Mouse (Mus musculus) CH12.LX (cell line): ENCODE results near the gene Ptpn11. TPM values are rescaled to one million over a fixed set of nuclear protein-coding genes. Genes with fewer than 3 reads are reported as not detected.

Experiments
- DNase-seq: peaks from one replicate; pipeline ENCODE4 v3.0.0-alpha.2; 2013; ENCODE audit errors: extremely low read depth
- H3K27ac ChIP-seq: 2 replicates; pipeline ENCODE4 v1.5.1; 2012; ENCODE audit warnings: low read depth, mild to moderate bottlenecking, control low read depth, moderate library complexity; ENCODE audit not compliant: insufficient read depth
- H3K27me3 ChIP-seq: replicated peaks from 2 replicates; pipeline ENCODE3; 2012; ENCODE audit warnings: inconsistent platforms
- H3K36me3 ChIP-seq, 2 experiments: replicated peaks in 1 of 2; 2 replicates each; pipeline versions ENCODE3 to v1.6.1; 2012; ENCODE audit warnings: inconsistent platforms in 1 of 2, low read length in 1 of 2, mild to moderate bottlenecking in 1 of 2, mixed read lengths in 1 of 2, moderate library complexity in 1 of 2; ENCODE audit not compliant: control insufficient read depth in 1 of 2, insufficient read depth in 1 of 2
- H3K4me1 ChIP-seq, 2 experiments: 2 replicates each; pipeline ENCODE4 v1.6.1; 2012; ENCODE audit warnings: inconsistent platforms in 1 of 2, moderate library complexity in 1 of 2; ENCODE audit not compliant: insufficient read depth in 2 of 2, control insufficient read depth in 1 of 2
- H3K4me2 ChIP-seq: 2 replicates; pipeline ENCODE4 v1.6.1; 2012; ENCODE audit warnings: low read depth, mild to moderate bottlenecking, control low read depth; ENCODE audit not compliant: poor library complexity, insufficient read depth, severe bottlenecking
- H3K4me3 ChIP-seq, 3 experiments: fragments of 150-350 bp in 1 of 3; sonication (generic) in 1 of 3; replicated peaks in 1 of 3; 2 replicates each; pipeline versions ENCODE3 to v1.5.1; 2011 to 2012; ENCODE audit warnings: low read depth in 2 of 3, low read length in 2 of 3, mild to moderate bottlenecking in 2 of 3, moderate library complexity in 2 of 3, control low read depth in 1 of 3, improper control_type of control experiment in 1 of 3, inconsistent platforms in 1 of 3, mixed read lengths in 1 of 3; ENCODE audit not compliant: poor library complexity in 1 of 3
- H3K79me2 ChIP-seq: replicated peaks from 2 replicates; pipeline ENCODE4 v1.6.1; 2012; ENCODE audit warnings: mild to moderate bottlenecking, moderate library complexity; ENCODE audit not compliant: control insufficient read depth, poor library complexity, insufficient read depth, severe bottlenecking; ENCODE audit errors: extremely low read depth
- H3K9ac ChIP-seq: 2 replicates; pipeline ENCODE4 v1.6.1; 2012; ENCODE audit warnings: low read depth, mild to moderate bottlenecking, control low read depth, moderate library complexity; ENCODE audit not compliant: insufficient read depth
- H3K9me3 ChIP-seq: replicated peaks from 2 replicates; pipeline ENCODE3; 2012; ENCODE audit warnings: low read length, inconsistent platforms, mixed read lengths
- BHLHE40 ChIP-seq: IDR thresholded peaks from 2 replicates; pipeline ENCODE4 v1.6.1; 2011; ENCODE audit warnings: mild to moderate bottlenecking, low read depth, low read length, improper control_type of control experiment
- CHD1 ChIP-seq: IDR thresholded peaks from 2 replicates; pipeline ENCODE4 v1.6.1; 2012; ENCODE audit warnings: low read depth, low read length, improper control_type of control experiment, inconsistent platforms
- CHD2 ChIP-seq: IDR thresholded peaks from 2 replicates; pipeline ENCODE4 v1.6.1; 2011; ENCODE audit warnings: low read length, improper control_type of control experiment
- CTCF ChIP-seq, 2 experiments: IDR thresholded peaks in 1 of 2; conservative IDR thresholded peaks in 1 of 2; 2 replicates each; pipeline ENCODE4 v1.5.1; 2011 to 2012; ENCODE audit warnings: low read depth in 2 of 2, low read length in 2 of 2, improper control_type of control experiment in 1 of 2, inconsistent platforms in 1 of 2, mild to moderate bottlenecking in 1 of 2, moderate library complexity in 1 of 2
- E2F4 ChIP-seq: IDR thresholded peaks from 2 replicates; pipeline ENCODE4 v1.6.1; 2011; ENCODE audit warnings: low read depth, low read length, improper control_type of control experiment; ENCODE audit not compliant: insufficient replicate concordance
- ELF1 ChIP-seq: IDR thresholded peaks from 2 replicates; pipeline ENCODE4 v1.6.1; 2014; ENCODE audit warnings: low read depth, mild to moderate bottlenecking, inconsistent platforms, low read length, improper control_type of control experiment
- EP300 ChIP-seq: IDR thresholded peaks from 2 replicates; pipeline ENCODE4 v1.6.1; 2011; ENCODE audit warnings: low read length, improper control_type of control experiment
- ETS1 ChIP-seq: conservative IDR thresholded peaks from 2 replicates; pipeline ENCODE4 v1.6.1; 2012; ENCODE audit warnings: low read depth, mild to moderate bottlenecking, inconsistent platforms, low read length, improper control_type of control experiment, moderate library complexity
- GABPA ChIP-seq: IDR thresholded peaks from 2 replicates; pipeline ENCODE4 v1.6.1; 2012; ENCODE audit warnings: low read depth, low read length, improper control_type of control experiment, inconsistent platforms; ENCODE audit not compliant: insufficient replicate concordance
- HCFC1 ChIP-seq: IDR thresholded peaks from 2 replicates; pipeline ENCODE4 v1.6.1; 2012; ENCODE audit warnings: low read depth, mild to moderate bottlenecking, inconsistent platforms, low read length, improper control_type of control experiment
- IRF4 ChIP-seq: IDR thresholded peaks from 2 replicates; pipeline ENCODE4 v1.6.1; 2014; ENCODE audit warnings: low read depth, mild to moderate bottlenecking, inconsistent platforms, low read length, improper control_type of control experiment
- JUN ChIP-seq: IDR thresholded peaks from 2 replicates; pipeline ENCODE4 v1.6.1; 2011; ENCODE audit warnings: low read depth, mild to moderate bottlenecking, low read length, improper control_type of control experiment, moderate library complexity; ENCODE audit not compliant: insufficient read depth
- JUND ChIP-seq: conservative IDR thresholded peaks from 2 replicates; pipeline ENCODE4 v1.6.1; 2011; ENCODE audit warnings: low read depth, low read length, improper control_type of control experiment
- KAT2A ChIP-seq: IDR thresholded peaks from 2 replicates; pipeline ENCODE4 v1.6.1; 2012; ENCODE audit warnings: low read length, improper control_type of control experiment, inconsistent platforms; ENCODE audit not compliant: insufficient replicate concordance
- MAFK ChIP-seq: IDR thresholded peaks from 2 replicates; pipeline ENCODE4 v1.6.1; 2011; ENCODE audit warnings: low read length, improper control_type of control experiment; ENCODE audit not compliant: insufficient replicate concordance
- MAX ChIP-seq: IDR thresholded peaks from 2 replicates; pipeline ENCODE4 v1.6.1; 2011; ENCODE audit warnings: low read length, improper control_type of control experiment
- MAZ ChIP-seq: IDR thresholded peaks from 2 replicates; pipeline ENCODE4 v1.6.1; 2012; ENCODE audit warnings: low read depth, mild to moderate bottlenecking, inconsistent platforms, low read length, improper control_type of control experiment, moderate library complexity
- MEF2A ChIP-seq: IDR thresholded peaks from 2 replicates; pipeline ENCODE4 v1.6.1; 2014; ENCODE audit warnings: low read depth, mild to moderate bottlenecking, inconsistent platforms, low read length, improper control_type of control experiment, borderline replicate concordance
- MXI1 ChIP-seq: IDR thresholded peaks from 2 replicates; pipeline ENCODE4 v1.6.1; 2011; ENCODE audit warnings: mild to moderate bottlenecking, low read depth, low read length, improper control_type of control experiment
- MYC ChIP-seq: IDR thresholded peaks from 2 replicates; pipeline ENCODE4 v1.6.1; 2011; ENCODE audit warnings: low read depth, mild to moderate bottlenecking, improper control_type of control experiment, low read length
- NELFE ChIP-seq: IDR thresholded peaks from 2 replicates; pipeline ENCODE4 v1.6.1; 2011; ENCODE audit warnings: low read depth, low read length, improper control_type of control experiment
- NRF1 ChIP-seq: IDR thresholded peaks from 2 replicates; pipeline ENCODE4 v1.6.1; 2014; ENCODE audit warnings: low read depth, mild to moderate bottlenecking, inconsistent platforms, low read length, improper control_type of control experiment, moderate library complexity
- PAX5 ChIP-seq: IDR thresholded peaks from 2 replicates; pipeline ENCODE4 v1.6.1; 2012; ENCODE audit warnings: low read length, inconsistent platforms, mixed read lengths
- POLR2A ChIP-seq: IDR thresholded peaks from 2 replicates; pipeline ENCODE4 v1.6.1; 2011; ENCODE audit warnings: low read depth, mild to moderate bottlenecking, improper control_type of control experiment, low read length
- POLR2AphosphoS2 ChIP-seq: IDR thresholded peaks from 2 replicates; pipeline ENCODE4 v1.6.1; 2011; ENCODE audit warnings: low read depth, low read length, improper control_type of control experiment
- RAD21 ChIP-seq: IDR thresholded peaks from 2 replicates; pipeline ENCODE4 v1.6.1; 2011; ENCODE audit warnings: low read depth, mild to moderate bottlenecking, low read length, improper control_type of control experiment, moderate library complexity
- RCOR1 ChIP-seq: conservative IDR thresholded peaks from 2 replicates; pipeline ENCODE4 v1.6.1; 2012; ENCODE audit warnings: low read depth, mild to moderate bottlenecking, inconsistent platforms, low read length, improper control_type of control experiment
- SIN3A ChIP-seq: IDR thresholded peaks from 2 replicates; pipeline ENCODE4 v1.6.1; 2012; ENCODE audit warnings: low read length, improper control_type of control experiment, inconsistent platforms
- SMC3 ChIP-seq: IDR thresholded peaks from 2 replicates; pipeline ENCODE4 v1.6.1; 2011; ENCODE audit warnings: low read depth, low read length, improper control_type of control experiment
- TBP ChIP-seq: conservative IDR thresholded peaks from 2 replicates; pipeline ENCODE4 v1.6.1; 2011; ENCODE audit warnings: low read depth, low read length, improper control_type of control experiment
- TCF12 ChIP-seq: IDR thresholded peaks from 2 replicates; pipeline ENCODE4 v1.6.1; 2014; ENCODE audit warnings: low read depth, mild to moderate bottlenecking, inconsistent platforms, low read length, improper control_type of control experiment
- UBTF ChIP-seq: IDR thresholded peaks from 2 replicates; pipeline ENCODE4 v1.6.1; 2012; ENCODE audit warnings: low read depth, mild to moderate bottlenecking, inconsistent platforms, low read length, improper control_type of control experiment, moderate library complexity
- USF1 ChIP-seq: IDR thresholded peaks from 2 replicates; pipeline ENCODE4 v1.6.1; 2014; ENCODE audit warnings: low read depth, mild to moderate bottlenecking, inconsistent platforms, low read length, improper control_type of control experiment
- USF2 ChIP-seq: conservative IDR thresholded peaks from 2 replicates; pipeline ENCODE4 v1.6.1; 2011; ENCODE audit warnings: low read depth, low read length, improper control_type of control experiment
- ZC3H11A ChIP-seq: IDR thresholded peaks from 2 replicates; pipeline ENCODE4 v1.6.1; 2012; ENCODE audit warnings: low read depth, mild to moderate bottlenecking, inconsistent platforms, low read length, improper control_type of control experiment
- ZKSCAN1 ChIP-seq: IDR thresholded peaks from 2 replicates; pipeline ENCODE4 v1.6.1; 2012; ENCODE audit warnings: low read depth, inconsistent platforms, low read length, improper control_type of control experiment, borderline replicate concordance
- ZMIZ1 ChIP-seq: IDR thresholded peaks from 2 replicates; pipeline ENCODE4 v1.6.1; 2012; ENCODE audit warnings: low read depth, mild to moderate bottlenecking, inconsistent platforms, low read length, improper control_type of control experiment
- ZNF384 ChIP-seq: IDR thresholded peaks from 2 replicates; pipeline ENCODE4 v1.6.1; 2012; ENCODE audit warnings: low read depth, low read length, improper control_type of control experiment, inconsistent platforms
- dilution Hi-C: fragments of 300-500 bp; cut with MboI; formaldehyde crosslinking; loops from 2 replicates; pipeline ENCODE4 v1.14.3; 2020; ENCODE audit warnings: low sequenced_read_pairs; ENCODE audit not compliant: extremely low pct_unique_long_range_greater_than_20kb, extremely low pct_ligation_motif_present
- in situ Hi-C: fragments of 300-500 bp; cut with MboI; formaldehyde crosslinking; loops from 3 replicates; pipeline ENCODE4 v1.14.3; 2019; ENCODE audit warnings: low sequenced_read_pairs, low pct_ligation_motif_present, low pct_unique_long_range_greater_than_20kb, mixed read lengths
- polyA plus RNA-seq: library from polyadenylated mRNA; unstranded; fragments of >175 nt; gene quantifications from 2 replicates; pipeline ENCODE4 v1.2.1, GENCODE M21; 2012; ENCODE audit warnings: low read depth; ENCODE audit not compliant: insufficient read length
- total RNA-seq, 2 experiments: library from RNA; depleted of rRNA; stranded (reverse); fragments of 300-350 nt in 1 of 2; fragments of >200 nt in 1 of 2; gene quantifications; 2 replicates each; pipeline ENCODE4 v1.2.3; 2012 to 2014

The Ptpn11 gene
- 44.6 and 52.2 TPM in 2 replicates for total RNA-seq (2012; rRNA removed)
- 29.4 and 33.2 TPM in 2 replicates for total RNA-seq (2014; rRNA removed)
- polyA plus RNA-seq = 62.1 and 62.8 TPM in 2 replicates

DNA sequence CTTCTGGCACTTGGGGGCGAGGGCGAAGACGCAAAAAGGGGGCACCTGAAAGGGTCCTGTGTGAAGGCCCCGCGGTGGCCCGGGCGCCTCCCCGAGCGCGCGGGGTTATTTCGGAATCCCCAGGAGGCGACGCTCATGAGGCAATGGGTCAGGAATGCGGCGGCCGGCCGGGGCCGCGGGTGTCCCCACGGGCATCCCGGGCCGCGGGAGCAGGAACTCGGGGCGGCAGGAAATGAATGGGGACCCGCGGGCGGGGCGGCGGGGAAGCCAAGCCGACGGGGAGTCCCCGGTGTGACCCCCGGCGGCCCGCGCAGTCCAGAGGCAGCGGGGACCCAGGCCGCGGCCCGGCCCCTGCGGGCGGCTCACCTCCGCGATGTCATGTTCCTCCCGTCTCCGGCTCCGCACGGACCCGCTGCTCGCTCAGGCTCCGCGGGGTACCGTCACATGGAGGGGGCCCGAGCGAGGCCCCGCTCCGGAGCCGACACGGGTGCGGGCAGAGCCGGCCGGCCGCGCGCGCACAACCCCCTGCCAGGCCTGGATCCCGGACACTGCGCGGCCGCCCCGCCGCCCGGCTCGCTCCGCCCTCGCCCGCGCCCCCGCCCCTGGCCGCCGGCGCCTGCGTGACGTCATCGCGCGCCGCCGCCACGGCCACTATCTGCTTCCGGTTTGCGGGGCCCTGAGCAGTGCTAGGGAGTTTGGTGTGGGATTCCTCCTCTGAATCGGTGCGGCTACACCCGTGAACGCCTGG, at the start of gene Ptpn11:
Gene Ptpn11 (minus strand): TSS at position 562 of the 748 bp plus-strand sequence.
- Histone ChIP-seq H3K4me3 (peak within 1 kb of the TSS; percentile 84 to 92 (median 86)), H3K27me3 (no peaks in the 10 kb centered on the region), H3K79me2 (peaks cover 44% of the 10 kb centered on the region), H3K27ac (peak within 1 kb of the TSS; percentile 53), H3K4me1 (peaks cover 21 to 44% of the 10 kb centered on the region in 2 experiments), H3K9ac (peak within 1 kb of the TSS; percentile 85), H3K36me3 (peaks cover 0 to 5% of the 10 kb centered on the region in 2 experiments), H3K4me2 (peak within 1 kb of the TSS; percentile 86), H3K9me3 (no peaks in the 10 kb centered on the region)
- peak; percentile 74 for DNase-seq
- dilution Hi-C loops (no loop called here), in situ Hi-C loops (no loop called here)
- TF ChIP-seq USF1 = no peak
- peak; percentile 87 for TF ChIP-seq SIN3A
- TF ChIP-seq UBTF = peak; percentile 73
- no peak for TF ChIP-seq MEF2A
- TF ChIP-seq ETS1 = no peak
- no peak; the same call in 1 of the 2 replicates for TF ChIP-seq GABPA
- peak; percentile 91 for TF ChIP-seq NELFE
- peak; percentile 21; the same call in 1 of the 2 replicates for TF ChIP-seq IRF4
- TF ChIP-seq POLR2A = peak; percentile 97
- no peak for TF ChIP-seq JUN
- TF ChIP-seq ZKSCAN1 = no peak
- TF ChIP-seq CHD1 = no peak
- TF ChIP-seq RCOR1 = no peak
- TF ChIP-seq POLR2AphosphoS2 = peak; percentile 78; the same call in 1 of the 2 replicates
- no peak for TF ChIP-seq SMC3
- TF ChIP-seq BHLHE40 = no peak
- no peak for TF ChIP-seq EP300
- TF ChIP-seq MAX = peak; percentile 34; the same call in 1 of the 2 replicates
- TF ChIP-seq PAX5 = no peak
- TF ChIP-seq CTCF (conservative IDR thresholded peaks at IDR 0.05 in 1 of 2, IDR thresholded peaks at IDR 0.05 in 1 of 2; ENCODE audit: low read depth in 2 of 2, low read length in 2 of 2) = peak in 1 of 2 experiments; percentile 17; a peak in 2 of 4 replicates
- TF ChIP-seq NRF1 = peak; percentile 65
- peak; percentile 62 for TF ChIP-seq MXI1
- no peak for TF ChIP-seq MAFK
- TF ChIP-seq ELF1 = peak; percentile 93
- peak; percentile 96 for TF ChIP-seq MAZ
- TF ChIP-seq RAD21 = no peak
- TF ChIP-seq TBP = peak; percentile 56; the same call in 1 of the 2 replicates
- TF ChIP-seq CHD2 = no peak
- peak; percentile 69; the same call in 1 of the 2 replicates for TF ChIP-seq KAT2A
- no peak for TF ChIP-seq ZC3H11A
- TF ChIP-seq JUND = no peak
- TF ChIP-seq USF2 = no peak
- TF ChIP-seq ZMIZ1 = peak; percentile 87
- TF ChIP-seq TCF12 = peak; percentile 74
- 0 out of 2 replicates have a peak, but pooled peaks have one; percentile 18 for TF ChIP-seq MYC
- no peak for TF ChIP-seq E2F4
- TF ChIP-seq HCFC1 = peak; percentile 80
- TF ChIP-seq ZNF384 = no peak
